Mouse (Mus musculus) mouse embryonic stem cell (cell line): ENCODE results near the gene Insc.

Source experiments
- in situ Hi-C, 2 experiments: fragments of 300-500 bp; cut with MboI; formaldehyde crosslinking; loops; 1 replicate in 1 of 2; 3 replicates in 1 of 2; pipeline ENCODE4 v1.14.3; 2019 to 2020; ENCODE audit warnings: low sequenced_read_pairs in 2 of 2, low pct_unique_long_range_greater_than_20kb in 1 of 2, mixed read lengths in 1 of 2; ENCODE audit not compliant: unreplicated experiment in 1 of 2

Gene Insc

DNA sequence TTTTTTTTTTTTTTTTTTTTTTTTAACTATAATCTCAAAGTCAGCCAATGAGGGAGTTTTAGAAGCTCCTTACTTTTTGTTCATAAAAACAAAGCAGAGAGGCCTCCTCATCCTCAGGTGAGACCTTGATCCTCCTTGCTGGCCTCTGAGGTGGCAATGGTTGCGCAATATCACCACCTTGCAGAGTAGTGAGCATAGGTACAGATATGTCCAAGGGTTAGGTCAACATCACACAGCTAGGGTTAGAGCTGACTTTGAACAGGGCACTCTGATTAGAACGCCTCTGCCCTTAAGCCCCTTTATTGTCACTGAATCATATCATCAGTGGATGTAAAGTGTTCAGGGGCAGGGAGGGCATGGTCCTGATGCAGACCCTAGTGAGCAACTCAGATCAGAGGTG is 131.1 kb downstream of the Insc start:
- in situ Hi-C loops: no loop called here

DNA sequence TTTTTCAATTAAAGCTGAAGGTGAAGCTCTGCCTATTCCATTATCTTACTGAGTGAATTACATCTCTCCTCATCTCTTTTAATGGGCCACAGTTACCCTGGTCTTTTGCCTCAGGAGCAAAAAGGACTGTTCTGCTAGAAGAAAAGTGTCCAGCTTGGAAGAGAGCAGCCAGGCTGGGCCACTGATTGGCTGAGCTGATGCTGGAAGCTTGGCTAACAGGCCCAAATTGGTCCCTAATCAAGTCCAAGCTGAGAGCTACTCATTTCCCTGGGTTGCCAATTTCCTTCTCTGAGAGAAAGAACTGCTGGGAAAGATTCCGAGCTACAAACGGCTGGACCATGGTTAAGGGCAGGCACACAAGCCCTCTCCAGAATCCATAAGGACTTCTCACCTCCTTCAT is 140.1 kb downstream of the Insc start:
- in situ Hi-C loops: no loop called here

DNA sequence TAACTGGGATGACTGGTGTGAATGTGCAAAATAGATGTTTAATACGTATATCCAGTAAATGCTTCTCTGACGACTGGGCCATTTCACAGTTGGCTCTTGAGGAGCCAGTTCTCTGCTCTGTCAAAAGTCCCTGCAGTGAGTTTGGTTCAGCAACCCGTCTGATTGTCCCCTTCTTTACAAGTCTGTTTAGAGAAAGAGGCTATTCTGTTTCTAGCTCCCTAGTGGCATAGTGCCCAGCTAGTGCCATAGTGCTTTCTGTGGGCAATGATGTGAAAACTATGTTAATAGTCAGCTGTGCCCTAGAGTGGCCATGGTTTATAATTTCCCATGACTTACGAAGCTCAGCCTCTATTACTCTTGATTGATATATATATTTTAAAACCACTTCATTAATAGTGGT is 143.4 kb downstream of the Insc start:
- in situ Hi-C loops: no loop called here

DNA sequence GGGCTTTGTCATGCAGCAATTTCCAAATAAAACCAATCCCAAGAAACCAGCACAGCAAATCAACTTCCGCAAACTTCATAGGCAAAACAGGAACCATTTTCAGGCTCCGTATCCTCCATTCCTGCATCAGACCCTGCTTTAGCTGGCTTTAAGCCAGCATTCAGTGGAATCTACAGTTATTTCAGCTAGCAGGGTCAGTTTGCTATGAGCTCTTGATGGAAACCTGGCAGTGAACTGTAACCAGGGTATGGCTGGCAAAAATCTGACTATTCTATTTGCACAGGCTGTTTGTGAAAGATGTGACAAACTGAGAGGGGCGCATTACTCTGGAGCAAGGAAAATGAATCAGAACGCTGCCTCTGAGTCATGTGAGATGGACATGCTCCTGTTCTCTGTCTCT is 146.7 kb downstream of the Insc start:
- in situ Hi-C loops: no loop called here

- in situ Hi-C loops: no loop called here
Observed at GRCm38 (mm10) chr7:114892618-114893257, 149.2 kb downstream of the Insc start.

DNA sequence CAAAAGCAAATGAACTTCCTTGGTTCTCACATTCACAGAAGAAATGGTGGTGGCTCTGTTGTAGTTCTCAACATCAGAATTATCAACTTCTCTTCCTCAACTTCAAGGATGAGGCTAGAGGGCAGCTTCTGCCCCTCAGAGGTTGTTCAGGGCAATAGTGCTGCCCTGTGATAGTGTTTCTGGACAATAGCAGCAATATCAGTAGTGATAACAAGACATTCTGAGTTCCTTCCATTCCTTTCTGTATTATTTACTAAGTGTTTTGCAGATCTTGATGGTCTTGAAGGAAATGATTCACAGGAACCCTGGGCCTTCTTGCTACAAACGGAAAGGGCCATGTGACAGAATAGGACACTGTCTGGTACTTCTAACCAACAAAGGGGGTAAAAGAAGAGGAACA is 150.4 kb downstream of the Insc start:
- in situ Hi-C loops: no loop called here

DNA sequence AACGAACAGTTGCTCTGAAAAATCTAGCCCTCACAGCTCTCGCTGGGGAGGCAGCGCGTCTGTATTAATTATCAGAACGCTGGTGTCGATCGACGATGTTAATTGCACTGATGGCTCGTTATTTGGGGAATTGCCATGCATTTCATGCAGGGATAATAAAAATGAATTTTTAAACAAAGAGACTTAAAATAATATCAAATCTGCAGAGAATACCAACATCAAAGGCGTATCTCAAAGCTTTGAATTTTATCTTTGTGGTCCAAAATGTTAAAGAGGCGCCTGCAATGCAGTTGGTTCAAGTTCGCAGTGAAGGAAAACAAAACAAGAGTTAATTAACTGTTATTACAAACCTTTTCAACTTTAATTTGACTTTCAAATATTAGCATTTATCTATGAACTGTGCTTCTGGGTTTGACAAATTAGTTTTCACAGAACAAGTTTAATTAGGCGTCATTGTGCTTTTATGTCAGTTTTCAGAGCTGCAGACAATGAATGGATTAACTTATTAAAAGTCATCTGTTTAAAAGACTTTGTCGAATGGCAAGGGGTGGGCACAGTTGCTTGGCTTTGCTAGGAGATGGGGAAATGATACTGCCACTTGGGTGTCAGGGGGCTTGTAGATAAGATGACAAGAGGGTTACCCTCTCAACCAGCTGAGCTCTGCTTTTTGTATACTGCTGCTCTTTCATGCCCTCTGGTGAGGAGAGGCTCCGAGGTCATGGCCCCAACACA is 153.6 kb downstream of the Insc start:
- in situ Hi-C loops: no loop called here
